Mouse (Mus musculus): ENCODE results near the gene Farsb.

The Farsb gene

DNA sequence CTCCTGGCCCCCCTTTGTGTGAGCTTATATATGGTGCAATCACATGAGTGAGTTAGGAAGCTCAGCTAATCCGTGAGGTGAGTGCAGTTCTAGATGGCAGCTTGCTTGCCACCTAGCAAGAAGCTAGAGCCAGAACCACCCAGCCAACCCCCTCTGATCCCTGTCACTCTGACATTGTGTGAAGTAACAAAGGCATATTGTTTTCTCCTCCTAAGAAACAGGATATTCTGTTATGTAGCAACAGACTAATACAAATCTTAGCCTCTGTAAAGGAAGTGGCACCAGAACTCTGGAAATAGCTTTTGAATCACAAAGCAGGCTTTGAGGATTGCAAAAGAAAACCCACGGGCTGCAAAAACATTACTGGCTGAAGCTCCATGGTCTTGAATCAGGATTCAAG is 4.3 kb downstream of the Farsb start:
- DNase-seq (ENCODE audit: low spot score): no peak

DNA sequence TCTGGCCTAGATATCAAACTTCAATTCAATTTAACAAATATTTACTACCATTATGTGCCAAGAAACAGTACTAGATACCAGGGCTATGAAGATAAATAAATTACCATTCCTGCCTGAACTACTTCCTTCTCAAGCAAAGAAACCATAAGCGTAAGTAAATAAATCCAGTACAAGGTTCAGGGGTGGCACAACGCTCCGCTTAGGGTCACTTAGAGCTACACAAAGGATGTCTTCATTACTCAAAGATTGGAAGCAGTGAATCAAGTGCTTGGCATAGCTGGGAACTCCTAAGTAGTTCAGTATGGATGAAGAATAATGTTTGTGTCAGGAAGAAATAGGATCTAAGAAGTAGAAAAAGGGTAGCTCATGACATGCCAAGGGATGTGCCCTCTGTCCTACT is 5.3 kb downstream of the Farsb start:
- DNase-seq (ENCODE audit: low spot score): no peak

DNA sequence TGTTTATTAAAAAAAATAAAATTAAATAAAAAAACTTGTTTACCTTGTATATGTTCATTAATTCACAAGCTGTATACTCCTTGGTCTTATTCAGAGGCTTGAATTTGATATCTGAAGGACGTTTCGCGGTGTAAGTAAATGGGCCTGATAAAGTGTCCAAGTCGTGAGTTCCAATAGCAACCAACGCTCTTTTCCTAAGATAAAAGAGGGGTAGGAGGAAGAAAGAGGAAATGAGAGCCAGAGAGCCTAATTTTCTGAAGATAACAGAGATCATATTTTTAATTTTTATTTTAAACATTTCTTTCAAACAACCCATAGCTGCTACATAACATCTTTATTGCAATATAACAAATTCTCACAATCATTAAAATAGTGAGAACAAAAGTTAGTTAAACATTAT is 16.3 kb downstream of the Farsb start:
- DNase-seq (ENCODE audit: low spot score): no peak

DNA sequence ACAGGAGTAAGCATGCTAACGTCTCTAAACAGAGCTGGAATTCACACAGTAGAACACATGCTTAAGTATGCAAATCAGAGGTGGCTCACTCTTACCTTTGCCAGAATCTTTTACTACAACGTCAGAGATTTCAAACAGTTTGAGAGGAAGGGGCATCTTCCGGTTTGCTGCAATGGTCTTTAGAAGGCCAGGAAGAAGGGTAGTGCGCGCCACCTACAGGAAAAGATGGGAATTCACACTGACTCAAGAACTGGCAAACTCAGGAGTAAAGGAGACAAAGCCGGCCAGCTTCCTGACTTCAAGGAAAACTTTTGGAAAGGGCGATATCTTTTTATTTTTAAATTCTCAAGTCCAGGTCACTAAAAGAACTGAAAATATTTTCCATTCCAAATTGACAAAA is 34.0 kb downstream of the Farsb start:
- peak; percentile 45 for DNase-seq (ENCODE audit: low spot score)

DNA sequence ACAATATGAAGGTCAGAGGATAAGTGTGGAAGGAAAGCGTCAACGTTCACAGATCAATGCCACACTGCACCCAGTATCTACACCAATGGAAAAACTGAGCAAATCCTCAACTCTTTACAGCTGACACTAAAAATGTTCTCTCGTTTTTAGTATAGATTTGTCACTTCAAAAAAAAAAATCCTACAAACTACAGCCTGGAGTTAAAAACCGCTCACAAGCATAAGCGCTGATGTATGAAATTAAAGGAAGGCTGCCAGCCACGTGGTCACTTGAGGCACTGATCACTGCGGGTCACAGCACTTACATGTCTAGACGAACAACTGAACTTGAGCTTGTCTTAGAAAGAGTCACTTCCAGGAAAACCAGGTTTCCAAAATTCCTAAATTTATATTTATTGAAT is 34.8 kb downstream of the Farsb start:
- DNase-seq (ENCODE audit: low spot score): no peak

DNA sequence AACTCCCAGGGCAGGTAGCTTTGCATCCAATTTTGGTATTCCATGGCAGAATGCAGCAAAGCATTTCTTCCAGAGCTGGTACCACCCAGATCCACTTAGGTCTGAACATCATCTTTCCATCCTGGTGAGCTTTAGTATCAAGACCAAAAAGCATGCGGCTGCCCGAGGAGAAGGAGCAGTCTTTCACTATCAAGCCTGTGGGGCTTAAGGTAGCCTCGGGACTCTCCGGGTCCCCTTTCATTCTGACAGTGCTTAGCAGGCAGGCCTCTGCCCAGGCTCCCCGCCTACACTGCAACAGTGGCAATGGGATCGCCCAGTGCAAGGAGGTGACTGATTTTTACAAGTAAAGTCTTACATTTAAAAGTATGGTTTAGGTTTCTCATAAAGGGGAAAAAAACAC is 36.2 kb downstream of the Farsb start:
- DNase-seq (ENCODE audit: low spot score): no peak

DNA sequence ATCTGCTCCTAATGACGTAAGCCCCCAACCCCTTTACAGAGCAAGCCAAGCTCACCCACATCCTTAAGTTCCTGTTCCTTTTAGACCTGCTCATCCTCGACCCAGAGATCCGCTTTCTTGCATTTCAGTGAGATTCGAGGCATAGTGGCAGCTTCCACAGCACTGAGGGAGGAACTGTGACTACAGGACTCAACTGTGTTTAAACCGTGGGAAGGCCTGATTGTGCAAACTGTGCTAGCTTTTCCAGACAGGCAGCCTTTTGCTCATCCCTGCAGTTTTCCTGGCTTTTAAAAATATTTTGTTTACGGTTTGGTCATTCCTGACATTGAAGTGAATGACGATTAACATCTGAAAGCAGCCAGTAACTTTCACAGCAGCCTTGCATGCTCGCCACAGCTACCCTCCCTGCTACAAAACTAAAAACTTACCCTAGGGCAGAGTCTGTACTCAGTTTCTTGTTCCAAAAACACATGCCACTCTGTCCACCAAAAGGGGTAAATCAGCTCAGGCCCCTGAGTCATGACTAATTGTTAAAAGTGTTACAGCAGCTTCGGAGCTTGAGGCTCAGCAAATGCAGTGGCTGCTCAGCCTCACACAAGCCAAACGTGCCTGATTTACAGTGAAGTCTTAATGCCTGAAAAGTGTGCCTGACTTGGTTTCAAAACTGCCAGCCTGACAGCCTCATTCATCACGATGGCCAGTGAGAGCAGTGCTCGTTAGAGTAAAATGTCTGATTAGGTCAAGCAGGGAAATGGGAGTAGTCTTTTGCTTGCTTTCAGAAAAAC is 37.4 kb downstream of the Farsb start:
- no peak for DNase-seq (ENCODE audit: low spot score)

DNA sequence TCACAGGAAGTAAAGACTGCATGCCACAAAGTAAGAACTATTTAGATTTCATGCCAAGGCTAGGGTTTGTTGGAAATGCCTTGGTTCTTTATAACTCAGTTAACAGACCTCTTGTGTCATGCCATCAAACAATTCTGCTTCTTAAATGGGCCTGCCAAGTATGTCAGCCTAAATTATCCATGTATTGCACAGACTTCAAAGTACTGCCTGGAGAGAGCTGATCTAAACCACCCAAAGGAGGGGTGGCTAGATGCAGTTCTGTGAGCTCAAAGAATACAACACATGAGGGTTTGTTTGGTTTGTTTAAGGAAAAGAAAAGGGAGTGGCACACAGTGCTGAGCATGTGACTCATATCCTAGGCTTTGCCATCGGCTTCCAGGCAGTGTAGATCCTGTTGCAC is 40.6 kb downstream of the Farsb start:
- DNase-seq (ENCODE audit: low spot score): no peak

DNA sequence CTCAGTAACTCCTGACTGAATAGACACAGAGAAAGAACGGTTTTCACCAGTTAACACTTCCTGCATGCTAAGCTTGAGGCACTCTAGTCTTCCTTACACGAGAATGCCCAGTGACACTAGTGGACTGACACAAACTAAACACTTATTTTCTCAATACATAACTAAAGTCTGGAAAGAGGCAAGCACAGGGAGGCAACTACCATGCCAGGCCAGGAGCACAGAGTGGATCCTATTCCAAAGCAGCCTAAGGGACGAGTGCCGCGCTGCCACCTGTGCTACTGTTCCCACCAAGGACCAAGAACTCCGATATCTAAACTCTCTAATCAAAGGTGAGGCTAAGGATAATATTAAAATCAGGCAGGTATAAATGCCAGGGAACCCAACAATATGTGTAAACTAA is 42.0 kb downstream of the Farsb start:
- DNase-seq (ENCODE audit: low spot score): no peak

DNA sequence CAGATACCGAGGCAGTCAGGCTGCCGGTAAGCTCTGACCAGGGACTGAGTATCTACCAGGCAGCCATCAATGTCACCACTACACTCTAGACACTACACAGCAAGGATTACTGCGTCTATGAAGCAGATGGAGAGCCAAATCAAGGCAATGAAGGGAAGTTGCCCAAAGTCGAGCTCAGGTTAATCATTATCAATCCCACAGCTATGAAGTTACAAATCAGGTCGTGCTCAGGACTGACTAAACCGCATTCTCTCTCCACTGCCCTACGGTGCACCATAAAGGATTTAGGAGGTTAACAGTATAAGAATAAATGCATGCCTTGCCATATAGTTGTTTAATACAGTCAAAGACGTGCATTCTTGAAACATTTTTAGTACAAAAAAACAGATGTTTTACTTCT is 42.5 kb downstream of the Farsb start:
- DNase-seq (ENCODE audit: low spot score): no peak

DNA sequence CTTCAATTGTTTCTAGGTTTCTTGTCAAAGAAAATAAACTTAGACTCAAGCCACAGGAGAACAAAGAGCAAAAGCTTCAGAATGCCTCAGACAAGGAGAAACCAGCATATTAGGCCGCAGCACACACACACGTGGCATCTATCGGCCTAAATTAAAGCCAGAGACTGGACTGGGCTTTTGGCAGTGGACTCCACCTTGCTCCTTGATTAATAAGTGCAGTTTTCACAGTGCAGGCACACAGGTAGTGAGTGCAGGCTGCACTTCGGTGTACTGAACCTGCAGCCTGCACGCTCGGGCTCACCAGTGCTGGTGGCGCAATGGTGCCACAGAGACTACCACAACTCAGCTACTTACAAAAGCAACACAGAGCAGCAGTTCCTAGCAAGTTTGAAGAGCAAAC is 45.6 kb downstream of the Farsb start:
- no peak for DNase-seq (ENCODE audit: low spot score)

DNA sequence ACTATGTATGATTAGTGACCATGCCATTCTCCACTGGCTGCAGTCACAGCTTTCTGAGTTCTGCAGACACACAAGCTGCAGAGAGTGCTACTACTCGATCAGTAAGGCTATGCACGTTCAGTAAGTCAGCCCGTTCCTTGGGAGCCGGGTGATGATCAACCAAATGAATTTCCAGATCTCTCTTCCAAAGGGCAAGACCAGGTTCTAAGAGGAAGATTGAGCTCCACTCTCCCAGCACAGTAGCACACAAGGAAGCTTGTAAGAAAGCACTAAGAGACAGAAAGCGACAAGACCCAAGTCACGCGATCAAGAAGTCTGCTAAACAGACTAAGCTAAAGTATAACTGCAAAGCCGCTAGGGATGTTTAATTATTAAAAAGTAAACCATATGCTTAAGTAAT is 48.0 kb downstream of the Farsb start:
- DNase-seq (ENCODE audit: low spot score): no peak

DNA sequence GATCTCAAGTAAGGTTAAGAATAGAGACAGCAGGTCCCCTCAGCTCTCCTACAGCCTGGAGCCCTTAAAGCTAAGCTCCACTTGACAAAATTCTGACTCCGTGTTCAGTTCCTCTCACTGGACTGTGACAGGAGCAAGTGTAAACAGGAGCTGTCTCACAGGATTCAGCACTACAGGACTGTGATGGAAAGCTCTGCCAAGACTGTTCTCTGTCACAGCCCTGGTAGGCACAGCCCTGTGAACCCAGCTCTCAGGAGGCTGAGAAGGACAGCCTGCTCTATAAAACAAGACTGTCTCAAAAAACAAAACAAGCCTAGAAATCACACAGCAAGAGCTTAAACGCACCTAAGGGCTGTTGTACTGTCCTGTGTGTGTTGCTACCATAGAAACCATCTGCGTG is 51.5 kb downstream of the Farsb start:
- no peak for DNase-seq (ENCODE audit: low spot score)

DNA sequence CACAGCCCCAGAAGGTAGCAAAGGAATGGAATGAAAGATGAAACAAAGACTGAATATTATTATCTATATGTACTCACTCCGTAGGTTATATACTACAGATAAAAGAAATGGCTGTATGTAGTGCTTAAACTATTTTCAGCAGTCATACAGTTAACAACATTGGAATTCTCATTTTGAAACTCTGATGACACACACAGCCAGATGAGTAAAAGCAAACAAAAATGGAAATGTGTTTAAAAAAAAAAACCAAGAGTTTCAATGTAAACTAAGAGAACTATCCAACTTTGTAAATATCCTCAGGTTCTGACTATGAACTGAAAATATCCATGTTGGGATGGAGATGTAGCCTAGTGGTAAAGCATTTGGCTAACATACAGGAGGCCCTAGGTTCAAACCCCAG is 52.3 kb downstream of the Farsb start:
- DNase-seq (ENCODE audit: low spot score): no peak

DNA sequence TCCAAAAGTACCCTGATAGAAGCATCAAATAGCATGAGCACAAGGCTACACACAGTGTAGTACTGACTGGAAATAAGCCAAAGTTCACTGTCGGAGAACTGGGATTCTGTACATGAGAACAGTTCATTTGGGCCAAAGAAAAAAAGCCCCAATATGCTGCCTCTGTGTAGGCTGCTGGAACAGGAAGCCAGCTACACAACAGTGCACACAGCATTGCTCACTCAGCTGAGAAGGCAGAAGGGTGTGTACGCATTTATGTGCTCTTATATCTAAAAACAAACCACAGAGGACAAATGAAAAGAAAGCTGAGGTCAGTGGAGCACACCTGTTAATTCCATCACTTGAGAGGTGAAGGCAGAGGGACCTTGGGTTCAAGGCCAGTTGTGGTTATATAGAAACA is 52.7 kb downstream of the Farsb start:
- no peak for DNase-seq (ENCODE audit: low spot score)

DNA sequence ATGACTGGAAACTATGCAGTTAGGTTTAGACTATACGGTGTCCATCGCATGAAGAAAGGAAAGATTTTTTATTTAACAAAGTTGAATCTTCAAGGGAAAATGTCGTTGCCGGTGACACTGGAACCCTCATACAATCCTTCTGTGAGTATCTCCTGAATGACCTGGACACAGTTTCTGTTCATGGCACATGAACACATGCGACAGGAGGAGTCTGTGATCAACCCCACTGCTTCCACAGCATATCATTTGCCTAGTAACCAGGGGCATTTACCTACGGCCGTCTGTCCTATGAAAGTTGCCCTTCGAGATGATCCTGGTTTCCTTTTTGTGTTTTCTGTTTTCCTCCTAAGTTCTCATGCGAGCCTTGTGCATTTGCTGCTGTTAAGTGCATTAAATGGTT is 55.2 kb downstream of the Farsb start:
- DNase-seq (ENCODE audit: low spot score): no peak

DNA sequence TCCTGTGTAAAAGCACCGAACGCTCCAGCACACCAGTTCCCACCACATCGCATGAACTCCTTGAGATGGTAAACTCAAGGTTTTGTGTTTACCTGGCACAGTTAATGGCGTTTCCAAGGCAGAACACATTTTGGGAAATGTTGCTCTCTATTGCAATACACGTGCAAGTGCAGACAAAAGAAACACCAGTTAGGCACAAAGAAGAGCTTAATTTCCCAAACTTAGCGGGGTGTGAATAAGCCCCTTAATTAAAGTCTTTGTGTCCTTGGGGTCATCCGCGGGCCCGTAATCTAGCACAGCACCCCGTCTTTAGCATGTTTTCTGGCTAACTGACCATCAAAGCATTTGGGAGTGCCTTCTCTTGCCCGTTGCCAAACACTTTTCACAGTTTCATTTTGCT is 59.8 kb downstream of the Farsb start:
- DNase-seq (ENCODE audit: low spot score): no peak

DNA sequence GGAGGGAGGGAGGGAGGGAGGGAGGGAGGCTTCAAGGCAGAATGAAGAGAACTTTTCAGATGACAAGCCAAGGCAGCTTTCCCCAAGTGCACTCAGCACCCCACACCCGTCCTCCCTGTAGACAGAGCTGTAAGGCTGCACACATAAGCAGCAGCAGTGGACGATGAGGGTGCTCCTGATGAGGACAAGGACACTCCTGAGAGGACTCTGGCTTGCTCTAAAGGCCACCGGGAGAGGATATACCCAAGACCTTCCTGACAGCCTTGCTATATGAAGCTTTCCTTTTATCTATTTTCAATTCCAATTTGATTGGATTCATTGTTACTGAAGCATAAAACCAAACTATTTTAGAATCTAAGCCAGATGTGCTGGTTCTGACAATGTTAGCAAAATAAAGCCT is 61.9 kb downstream of the Farsb start:
- DNase-seq (ENCODE audit: low spot score): no peak

DNA sequence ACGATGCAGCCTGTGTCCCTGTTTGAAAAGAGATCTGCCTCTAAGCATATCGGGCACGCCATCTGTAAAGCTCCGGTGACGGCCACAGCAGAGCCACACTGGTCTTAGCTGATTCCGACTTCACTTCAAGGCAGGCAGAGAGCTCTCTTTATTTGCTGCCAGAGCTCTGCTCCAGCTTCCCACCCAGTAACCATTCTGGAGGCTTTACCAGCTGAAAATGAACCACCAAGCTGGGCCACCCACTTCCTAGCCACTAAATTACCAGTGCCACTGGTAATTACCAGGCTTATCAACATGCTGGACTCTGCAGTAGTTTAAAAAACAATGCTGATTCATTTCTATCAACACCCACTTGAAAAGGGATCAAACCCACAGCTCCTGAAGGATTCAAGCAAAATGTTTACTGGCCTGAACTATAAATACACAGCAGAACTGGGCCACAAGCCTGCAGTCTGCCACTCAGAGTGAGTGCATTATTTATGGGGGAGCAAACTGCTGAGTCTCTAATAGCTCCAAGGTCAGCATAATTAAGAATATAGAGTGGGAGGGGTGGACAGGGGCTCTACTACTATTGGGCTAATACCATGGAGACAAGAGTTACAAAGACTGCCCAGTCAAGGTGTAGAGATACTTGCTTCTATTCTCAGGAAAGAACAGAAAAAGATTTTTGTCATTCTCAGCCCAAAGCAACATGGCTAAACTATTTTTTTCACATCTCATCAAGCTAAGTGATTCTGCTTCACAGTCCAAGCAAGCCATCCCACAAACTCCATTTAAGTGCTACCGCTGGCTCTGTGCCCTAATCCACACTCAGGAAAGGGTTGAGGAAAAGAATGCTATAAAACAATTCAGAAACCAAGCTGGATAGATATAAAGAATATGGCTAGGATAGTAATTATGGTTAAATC is 62.6 kb downstream of the Farsb start:
- no peak for DNase-seq (ENCODE audit: low spot score)

DNA sequence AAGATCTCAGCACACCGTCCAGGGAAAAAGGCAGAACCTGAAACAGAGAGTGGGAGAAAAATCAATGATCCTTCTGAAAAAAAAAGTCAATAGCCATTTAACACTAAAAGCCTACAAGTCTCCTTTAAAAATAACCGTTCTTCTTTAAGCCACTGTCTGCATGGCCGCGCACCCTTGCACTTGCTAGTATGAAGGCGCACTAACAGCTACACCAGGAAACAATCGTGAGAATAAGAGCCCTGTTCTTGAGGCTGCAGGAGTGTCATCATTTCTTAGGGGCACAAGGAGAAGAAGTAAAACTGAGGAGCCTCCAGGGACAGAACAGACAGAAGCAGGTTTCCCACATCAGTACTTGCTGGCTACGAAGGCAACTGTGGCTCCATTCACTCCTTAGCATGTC is 63.4 kb downstream of the Farsb start:
- DNase-seq (ENCODE audit: low spot score): no peak

DNA sequence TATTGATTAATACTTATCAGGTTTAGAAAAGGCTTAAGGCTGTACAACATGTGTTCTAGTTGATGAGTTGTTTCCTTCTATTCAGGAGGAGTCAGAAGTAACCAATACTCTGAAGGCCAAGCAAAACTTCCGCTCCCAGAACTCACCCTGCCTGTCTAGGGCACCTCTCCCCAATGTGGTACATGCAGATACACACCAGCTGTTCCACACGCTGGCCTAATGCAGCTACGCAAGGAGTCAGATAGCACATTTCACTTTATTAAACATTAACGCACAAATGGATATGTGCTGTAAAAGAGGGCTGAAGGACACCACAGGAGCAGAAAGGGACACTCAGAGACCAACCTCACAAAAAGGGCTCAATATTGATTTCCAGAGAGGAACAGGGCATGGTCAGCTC is 63.8 kb downstream of the Farsb start:
- DNase-seq (ENCODE audit: low spot score): no peak

DNA sequence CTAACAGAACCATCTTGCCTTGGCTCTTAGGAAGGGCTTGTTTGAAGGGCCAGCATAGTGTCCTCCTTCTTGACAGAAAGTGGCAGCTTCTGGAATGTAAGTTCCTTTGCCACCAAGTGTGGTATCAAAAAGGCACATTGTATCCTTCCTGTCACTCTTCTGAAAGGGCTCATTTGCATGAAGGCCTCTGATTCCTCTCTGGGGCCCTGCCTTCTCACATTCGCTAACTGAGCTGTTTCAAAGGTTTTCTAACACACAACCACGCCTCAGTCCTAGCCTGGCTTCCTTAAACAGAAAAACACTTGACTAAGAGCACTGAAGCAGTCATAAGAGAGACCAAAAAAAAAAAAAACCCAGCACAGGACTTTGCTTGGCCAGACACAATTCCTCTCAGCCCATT is 66.1 kb downstream of the Farsb start:
- DNase-seq (ENCODE audit: low spot score): no peak

DNA sequence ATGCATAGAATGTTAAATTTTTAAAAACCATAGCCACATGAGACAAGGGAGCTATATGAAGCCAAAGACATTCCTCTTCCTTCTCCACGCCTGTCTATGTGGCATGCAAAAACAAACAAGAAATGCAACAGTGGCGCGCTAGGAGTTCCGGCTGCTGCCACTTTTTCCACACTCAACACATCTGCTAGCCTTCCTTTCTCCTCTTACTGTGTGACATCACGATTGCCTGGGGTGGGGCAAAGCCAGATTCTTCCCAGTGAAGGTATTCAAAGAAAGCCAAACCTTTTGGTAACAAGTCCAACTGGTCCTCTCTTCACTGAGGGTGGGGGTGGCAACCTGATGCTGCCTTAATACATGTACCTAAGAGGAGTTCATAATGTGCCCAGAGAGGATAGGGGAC is 66.9 kb downstream of the Farsb start:
- DNase-seq (ENCODE audit: low spot score): no peak

DNA sequence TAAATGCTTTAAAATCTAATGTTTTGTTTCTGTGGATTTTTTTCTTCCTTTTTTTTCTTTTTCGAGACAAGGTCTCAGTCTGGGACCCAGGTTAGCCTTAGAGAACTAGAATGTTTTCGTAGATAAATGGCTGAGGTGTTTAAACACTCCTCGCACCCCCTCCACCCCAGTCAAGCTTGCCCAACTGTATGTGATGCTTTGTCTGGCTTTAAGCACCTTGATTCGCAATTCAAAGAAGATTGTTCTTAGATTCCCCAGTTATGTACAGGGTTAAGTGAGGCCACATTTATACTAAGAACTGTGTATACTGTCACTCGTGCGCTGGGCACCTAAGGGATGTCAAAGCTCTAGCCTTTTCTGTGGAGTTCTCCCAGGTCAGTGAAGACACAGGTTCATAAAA is 68.4 kb downstream of the Farsb start:
- DNase-seq (ENCODE audit: low spot score): no peak

Measured in testis, postnatal 10 days (tissue).